Mouse (Mus musculus) c-Kit-positive CD71-positive TER-119-positive erythroid progenitor cells, embryonic 14.5 days (primary cell): ENCODE measurements around the gene Gm20388.

Experiments used
- DNase-seq: peaks from one replicate; pipeline ENCODE4 v3.0.0-alpha.2; 2013; ENCODE audit warnings: low spot score

Gm20388 gene

GRCm38 (mm10) chr8:121949941-121950748 is 2039.5 kb downstream of the Gm20388 start:
- DNase-seq: peak; percentile 96

GRCm38 (mm10) chr8:121950749-121951655 is 2040.4 kb downstream of the Gm20388 start:
- peak; percentile 58 for DNase-seq

GRCm38 (mm10) chr8:121951656-121952009 is 2041.0 kb downstream of the Gm20388 start:
- DNase-seq: no peak

GRCm38 (mm10) chr8:121952122-121952521 is 2041.5 kb downstream of the Gm20388 start:
- DNase-seq: no peak

GRCm38 (mm10) chr8:121952800-121953199 is 2042.2 kb downstream of the Gm20388 start:
- no peak for DNase-seq

GRCm38 (mm10) chr8:121953821-121954545 is 2043.3 kb downstream of the Gm20388 start:
- no peak for DNase-seq

- DNase-seq: no peak
Measured at GRCm38 (mm10) chr8:121954981-121955555, 2044.4 kb downstream of the Gm20388 start.

GRCm38 (mm10) chr8:121955825-121956500 is 2045.3 kb downstream of the Gm20388 start:
- DNase-seq: peak; percentile 44

GRCm38 (mm10) chr8:121958395-121958794 is 2047.8 kb downstream of the Gm20388 start:
- no peak for DNase-seq

- DNase-seq: no peak
Measured at GRCm38 (mm10) chr8:121962892-121963291, 2052.3 kb downstream of the Gm20388 start.

GRCm38 (mm10) chr8:121964716-121965512 is 2054.3 kb downstream of the Gm20388 start:
- no peak for DNase-seq

GRCm38 (mm10) chr8:121966110-121966509 is 2055.5 kb downstream of the Gm20388 start:
- DNase-seq: no peak

- DNase-seq: no peak
Measured at GRCm38 (mm10) chr8:121966714-121967448, 2056.2 kb downstream of the Gm20388 start.

GRCm38 (mm10) chr8:121967977-121968376 is 2057.3 kb downstream of the Gm20388 start:
- no peak for DNase-seq

GRCm38 (mm10) chr8:121968542-121968941 is 2057.9 kb downstream of the Gm20388 start:
- DNase-seq: no peak

GRCm38 (mm10) chr8:121970225-121970624 is 2059.6 kb downstream of the Gm20388 start:
- DNase-seq: no peak

- DNase-seq: no peak
Measured at GRCm38 (mm10) chr8:121971488-121972058, 2060.9 kb downstream of the Gm20388 start.

- DNase-seq: no peak
Measured at GRCm38 (mm10) chr8:121973906-121974305, 2063.3 kb downstream of the Gm20388 start.

GRCm38 (mm10) chr8:121977819-121978590 is 2067.4 kb downstream of the Gm20388 start:
- DNase-seq: peak; percentile 32
